Mouse (Mus musculus): Measurements from ENCODE around the gene Crisp4.

Gene Crisp4

GRCm38 (mm10) chr1:18145802-18146201 lies at the start of gene Crisp4:
TSS of gene Crisp4 (minus strand) at chr1:18145902.
- DNase-seq (ENCODE audit: low spot score): no peak

- DNase-seq (ENCODE audit: low spot score): no peak
These were observed 46.0 kb upstream of the Crisp4 start for GRCm38 (mm10) chr1:18191719-18192118.

- DNase-seq (ENCODE audit: low spot score): no peak
These were observed 45.3 kb upstream of the Crisp4 start for GRCm38 (mm10) chr1:18190714-18191712.

GRCm38 (mm10) chr1:18181167-18181566 lies 35.5 kb upstream of the Crisp4 start:
- no peak for DNase-seq (ENCODE audit: low spot score)

GRCm38 (mm10) chr1:18170573-18170972 lies 24.9 kb upstream of the Crisp4 start:
- DNase-seq (ENCODE audit: low spot score): no peak

- DNase-seq (ENCODE audit: low spot score): no peak
These were observed 22.6 kb upstream of the Crisp4 start for GRCm38 (mm10) chr1:18168261-18168660.

- no peak for DNase-seq (ENCODE audit: low spot score)
These were observed 13.4 kb upstream of the Crisp4 start for GRCm38 (mm10) chr1:18159082-18159481.

- DNase-seq (ENCODE audit: low spot score): no peak
These were observed 2.5 kb upstream of the Crisp4 start for GRCm38 (mm10) chr1:18148211-18148610.

- DNase-seq (ENCODE audit: low spot score): no peak
These were observed 14.0 kb downstream of the Crisp4 start for GRCm38 (mm10) chr1:18131691-18132090.

GRCm38 (mm10) chr1:18129983-18130382 lies 15.7 kb downstream of the Crisp4 start:
- DNase-seq (ENCODE audit: low spot score): no peak

- DNase-seq (ENCODE audit: low spot score): no peak
These were observed 38.9 kb downstream of the Crisp4 start for GRCm38 (mm10) chr1:18106720-18107355.

- no peak for DNase-seq (ENCODE audit: low spot score)
These were observed 39.7 kb downstream of the Crisp4 start for GRCm38 (mm10) chr1:18105866-18106529.

- no peak for DNase-seq (ENCODE audit: low spot score)
These were observed 40.5 kb downstream of the Crisp4 start for GRCm38 (mm10) chr1:18105029-18105865.

Measured in c-Kit-positive CD71-positive TER-119-positive erythroid progenitor cells, embryonic 14.5 days (primary cell).